Mouse (Mus musculus) embryonic facial prominence, embryonic 13.5 days (tissue): ENCODE measurements around the gene P4hb. TPM values are rescaled to one million over a fixed set of nuclear protein-coding genes. Genes with fewer than 3 reads are reported as not detected.

ENCODE experiments used
- ATAC-seq: fragments of 200-750 bp; cut with Nextera tagmentation; 2 replicates; pipeline ENCODE4 v1.8.0; 2017; ENCODE audit warnings: low read depth; ENCODE audit not compliant: insufficient number of reproducible peaks, insufficient read depth, low FRiP score, low TSS enrichment
- H3K27ac ChIP-seq: fragments of 300-500 bp; sonication (generic); 2 replicates; pipeline ENCODE4 v1.5.1; 2015; ENCODE audit warnings: moderate library complexity, mild to moderate bottlenecking, inconsistent platforms
- H3K27me3 ChIP-seq: fragments of 300-500 bp; sonication (generic); 2 replicates; pipeline ENCODE4 v1.6.1; 2015; ENCODE audit warnings: mild to moderate bottlenecking, inconsistent platforms
- H3K36me3 ChIP-seq: fragments of 300-500 bp; sonication (generic); 2 replicates; pipeline ENCODE4 v1.6.1; 2015; ENCODE audit warnings: mild to moderate bottlenecking, inconsistent platforms
- H3K4me1 ChIP-seq: fragments of 300-500 bp; sonication (generic); 2 replicates; pipeline ENCODE4 v1.6.1; 2015; ENCODE audit warnings: inconsistent platforms
- H3K4me2 ChIP-seq: fragments of 300-500 bp; sonication (generic); 2 replicates; pipeline ENCODE4 v1.6.1; 2015; ENCODE audit warnings: moderate library complexity, mild to moderate bottlenecking, inconsistent platforms
- H3K4me3 ChIP-seq: fragments of 300-500 bp; sonication (generic); 2 replicates; pipeline ENCODE4 v1.5.1; 2015; ENCODE audit warnings: mild to moderate bottlenecking, inconsistent platforms
- H3K9ac ChIP-seq: fragments of 300-500 bp; sonication (generic); 2 replicates; pipeline ENCODE4 v1.6.1; 2015; ENCODE audit warnings: mild to moderate bottlenecking, inconsistent platforms
- H3K9me3 ChIP-seq: fragments of 300-500 bp; sonication (generic); 2 replicates; pipeline ENCODE4 v1.6.1; 2016; ENCODE audit warnings: inconsistent platforms
- WGBS: fragments of 180-500 bp; shearing (Covaris S2); methylation state at CpG from one replicate; pipeline ENCODE4 v1.1.7; 2015; ENCODE audit warnings: mixed read lengths; 5-methylcytosine and 5-hydroxymethylcytosine counted together
- polyA plus RNA-seq: library from polyadenylated mRNA; unstranded; fragments of >200 nt; fragmentation: Nextera tagmentation; extraction: Ambion mirVana; gene quantifications from 2 replicates; pipeline ENCODE4 v1.2.1, GENCODE M21; 2015

Gene P4hb
- polyA plus RNA-seq, 1 experiment from 2014 or later: 684 TPM

GRCm38 (mm10) chr11:120578024-120578693 is 5.1 kb upstream of the P4hb start:
- Histone ChIP-seq H3K9ac (0 out of 2 replicates have a peak overlapping the region, but pooled peaks have one; percentile 32), H3K4me3 (no peak overlapping the region), H3K4me1 (peaks cover 36% of the 10 kb centered on the region), H3K9me3 (no peaks in the 10 kb centered on the region), H3K27ac (0 out of 2 replicates have a peak overlapping the region, but pooled peaks have one; percentile 33), H3K4me2 (no peak overlapping the region), H3K36me3 (peaks cover 39% of the 10 kb centered on the region), H3K27me3 (no peaks in the 10 kb centered on the region)
- ATAC-seq: no peak
- 84% methylated on average over 10 of the region's 10 CpGs for WGBS

- Histone ChIP-seq H3K9me3 (no peaks in the 10 kb centered on the region), H3K9ac (0 out of 2 replicates have a peak overlapping the region, but pooled peaks have one; percentile 32), H3K27ac (0 out of 2 replicates have a peak overlapping the region, but pooled peaks have one; percentile 4), H3K36me3 (peaks cover 39% of the 10 kb centered on the region), H3K4me1 (peaks cover 36% of the 10 kb centered on the region), H3K27me3 (no peaks in the 10 kb centered on the region), H3K4me3 (no peak overlapping the region), H3K4me2 (no peak overlapping the region)
- WGBS: 82% methylated on average over 7 of the region's 7 CpGs
- ATAC-seq: no peak
Measured at GRCm38 (mm10) chr11:120577211-120578023, 4.4 kb upstream of the P4hb start.

GRCm38 (mm10) chr11:120576365-120576981 is 3.4 kb upstream of the P4hb start:
- no peak for ATAC-seq
- Histone ChIP-seq H3K27ac (0 out of 2 replicates have a peak overlapping the region, but pooled peaks have one; percentile 33), H3K27me3 (no peaks in the 10 kb centered on the region), H3K9ac (no peak overlapping the region), H3K36me3 (peaks cover 40% of the 10 kb centered on the region), H3K4me1 (peaks cover 35% of the 10 kb centered on the region), H3K4me3 (no peak overlapping the region), H3K9me3 (no peaks in the 10 kb centered on the region), H3K4me2 (no peak overlapping the region)
- WGBS: 84% methylated on average over 3 of the region's 3 CpGs

- no peaks in the 10 kb centered on the region for H3K9me3 ChIP-seq
Measured at GRCm38 (mm10) chr11:120575940-120576339, 2.9 kb upstream of the P4hb start.

GRCm38 (mm10) chr11:120575046-120575445 is 2.0 kb upstream of the P4hb start:
- 57% methylated on average over 2 of the region's 2 CpGs for WGBS
- peaks cover 54% of the 10 kb centered on the region for H3K36me3 ChIP-seq
- no peak overlapping the region for H3K4me2 ChIP-seq
- no peaks in the 10 kb centered on the region for H3K9me3 ChIP-seq
- H3K4me1 ChIP-seq: peaks cover 40% of the 10 kb centered on the region
- no peak overlapping the region for H3K9ac ChIP-seq
- H3K4me3 ChIP-seq: no peak overlapping the region
- ATAC-seq: no peak
- H3K27me3 ChIP-seq: no peaks in the 10 kb centered on the region
- no peak overlapping the region for H3K27ac ChIP-seq

More at GRCm38 (mm10) chr11:120575940-120576339, 2.9 kb upstream of the P4hb start:
- Histone ChIP-seq H3K27me3 (no peaks in the 10 kb centered on the region), H3K4me2 (no peak overlapping the region), H3K4me3 (no peak overlapping the region), H3K4me1 (peaks cover 40% of the 10 kb centered on the region), H3K36me3 (peaks cover 45% of the 10 kb centered on the region), H3K9ac (no peak overlapping the region), H3K27ac (0 out of 2 replicates have a peak overlapping the region, but pooled peaks have one; percentile 33)
- ATAC-seq: no peak

- Histone ChIP-seq H3K4me1 (peaks cover 32% of the 10 kb centered on the region), H3K4me3 (peak overlapping the region; percentile 98), H3K4me2 (peak overlapping the region; percentile 91), H3K36me3 (peaks cover 54% of the 10 kb centered on the region), H3K9me3 (no peaks in the 10 kb centered on the region), H3K9ac (peak overlapping the region; percentile 98), H3K27me3 (no peaks in the 10 kb centered on the region), H3K27ac (peak overlapping the region; percentile 96; the same call in 1 of the 2 replicates)
- 44% methylated on average over 5 of the region's 5 CpGs for WGBS
- ATAC-seq: no peak
Measured at GRCm38 (mm10) chr11:120574278-120574600, 1.2 kb upstream of the P4hb start.

- Histone ChIP-seq H3K27ac (peak overlapping the region; percentile 96), H3K9me3 (no peaks in the 10 kb centered on the region), H3K9ac (peak overlapping the region; percentile 98), H3K4me2 (peak overlapping the region; percentile 91), H3K4me3 (peak overlapping the region; percentile 98), H3K27me3 (no peaks in the 10 kb centered on the region), H3K36me3 (peaks cover 51% of the 10 kb centered on the region), H3K4me1 (peaks cover 28% of the 10 kb centered on the region)
- ATAC-seq: no peak
- under 1% methylated on average over 23 of the region's 23 CpGs for WGBS
Measured at GRCm38 (mm10) chr11:120573585-120574277, 678 bp upstream of the P4hb start.

- Histone ChIP-seq H3K9ac (peak overlapping the region; percentile 98), H3K27me3 (no peaks in the 10 kb centered on the region), H3K9me3 (no peaks in the 10 kb centered on the region), H3K4me3 (peak overlapping the region; percentile 98), H3K36me3 (peaks cover 51% of the 10 kb centered on the region), H3K4me1 (peaks cover 36% of the 10 kb centered on the region), H3K4me2 (peak overlapping the region; percentile 91), H3K27ac (peak overlapping the region; percentile 96)
- WGBS: under 1% methylated on average over 24 of the region's 24 CpGs
- ATAC-seq: peak; percentile 28
Measured at GRCm38 (mm10) chr11:120572417-120572751, 669 bp downstream of the P4hb start.

GRCm38 (mm10) chr11:120571754-120572416 is 1.2 kb downstream of the P4hb start:
- peak overlapping the region; percentile 98 for H3K4me3 ChIP-seq
- 10% methylated on average over 11 of the region's 11 CpGs for WGBS
- no peaks in the 10 kb centered on the region for H3K27me3 ChIP-seq
- no peaks in the 10 kb centered on the region for H3K9me3 ChIP-seq
- H3K4me2 ChIP-seq: peak overlapping the region; percentile 91
- peaks cover 37% of the 10 kb centered on the region for H3K4me1 ChIP-seq
- peak overlapping the region; percentile 98 for H3K9ac ChIP-seq
- peak overlapping the region; percentile 96 for H3K27ac ChIP-seq
- peaks cover 51% of the 10 kb centered on the region for H3K36me3 ChIP-seq
- no peak for ATAC-seq

- Histone ChIP-seq H3K9ac (peak overlapping the region; percentile 98), H3K27me3 (no peaks in the 10 kb centered on the region), H3K4me1 (peaks cover 39% of the 10 kb centered on the region), H3K9me3 (no peaks in the 10 kb centered on the region), H3K27ac (no peak overlapping the region), H3K4me3 (peak overlapping the region; percentile 98), H3K36me3 (peaks cover 50% of the 10 kb centered on the region), H3K4me2 (peak overlapping the region; percentile 91)
- 75% methylated on average over 3 of the region's 3 CpGs for WGBS
- no peak for ATAC-seq
Measured at GRCm38 (mm10) chr11:120571122-120571521, 1.9 kb downstream of the P4hb start.

GRCm38 (mm10) chr11:120568324-120568723 is 4.7 kb downstream of the P4hb start:
- no peaks in the 10 kb centered on the region for H3K27me3 ChIP-seq
- peaks cover 78% of the 10 kb centered on the region for H3K36me3 ChIP-seq
- no peak overlapping the region for H3K27ac ChIP-seq
- H3K9ac ChIP-seq: peak overlapping the region; percentile 16; the same call in 1 of the 2 replicates
- no peak for ATAC-seq
- H3K4me2 ChIP-seq: no peak overlapping the region
- H3K4me3 ChIP-seq: no peak overlapping the region
- H3K9me3 ChIP-seq: no peaks in the 10 kb centered on the region
- 92% methylated on average over 6 of the region's 6 CpGs for WGBS
- peaks cover 31% of the 10 kb centered on the region for H3K4me1 ChIP-seq
